Mouse (Mus musculus) G1E (cell line): ENCODE data around the gene Olfr573-ps1. TPM values are rescaled to one million over a fixed set of nuclear protein-coding genes. Genes with fewer than 3 reads are reported as not detected.
A peak's percentile ranks its signal among the peaks of the same experiment; 100 is the strongest.

Experiments
- ATAC-seq: 2 replicates; pipeline ENCODE4 v1.8.0; 2016; ENCODE audit warnings: mild to moderate bottlenecking; ENCODE audit not compliant: insufficient number of reproducible peaks, poor library complexity, low FRiP score, severe bottlenecking; ENCODE audit errors: extremely low read depth
- DNase-seq: peaks from one replicate; pipeline ENCODE4 v3.0.0; 2012; ENCODE audit warnings: low spot score
- H3K27me3 ChIP-seq: 2 replicates; pipeline ENCODE4 v1.6.1; 2012; ENCODE audit warnings: mild to moderate bottlenecking, low read length, inconsistent platforms; ENCODE audit not compliant: insufficient read depth
- H3K36me3 ChIP-seq: replicated peaks from 2 replicates; pipeline ENCODE3; 2012; ENCODE audit warnings: mild to moderate bottlenecking, inconsistent platforms
- H3K4me1 ChIP-seq: 2 replicates; pipeline ENCODE4 v1.6.1; 2012; ENCODE audit warnings: low read depth, low read length, inconsistent platforms, mixed read lengths; ENCODE audit not compliant: insufficient read depth
- H3K4me3 ChIP-seq: 2 replicates; pipeline ENCODE4 v1.5.1; 2012; ENCODE audit warnings: low read depth, mild to moderate bottlenecking, inconsistent platforms, low read length, moderate library complexity, mixed read lengths
- H3K9me3 ChIP-seq: replicated peaks from 2 replicates; pipeline ENCODE4 v1.6.1; 2012; ENCODE audit warnings: inconsistent platforms
- CTCF ChIP-seq: IDR thresholded peaks from 2 replicates; pipeline ENCODE4 v1.5.1; 2012; ENCODE audit warnings: low read depth, low read length, inconsistent platforms, mixed read lengths
- GATA1 ChIP-seq: IDR thresholded peaks from 2 replicates; pipeline ENCODE4 v1.6.1; 2012; ENCODE audit warnings: borderline replicate concordance, low read length, inconsistent platforms, mixed read lengths
- GATA2 ChIP-seq: IDR thresholded peaks from 2 replicates; pipeline ENCODE4 v1.6.1; 2012; ENCODE audit warnings: low read depth, low read length, inconsistent platforms, borderline replicate concordance
- POLR2AphosphoS5 ChIP-seq: IDR thresholded peaks from 2 replicates; pipeline ENCODE4 v1.6.1; 2012; ENCODE audit warnings: low read depth, low read length, inconsistent platforms; ENCODE audit not compliant: insufficient replicate concordance
- TAL1 ChIP-seq: conservative IDR thresholded peaks from 2 replicates; pipeline ENCODE4 v1.6.1; 2012; ENCODE audit warnings: low read depth, low read length, inconsistent platforms, mixed read lengths
- polyA plus RNA-seq: library from polyadenylated mRNA; stranded (reverse); fragments of >175 nt; gene quantifications from 2 replicates; pipeline ENCODE4 v1.2.3, GENCODE M21; 2012
- total RNA-seq, 2 experiments: library from RNA; stranded (forward) in 1 of 2; stranded (reverse) in 1 of 2; fragments of 200-1000 nt in 1 of 2; fragments of >200 nt in 1 of 2; fragmentation: Nextera tagmentation in 1 of 2; gene quantifications; 2 replicates each; pipeline ENCODE4 v1.2.3; 2014 to 2017

Gene Olfr573-ps1
- not detected in 2 replicates for total RNA-seq (2014; fragmentation: Nextera tagmentation)
- total RNA-seq (2017) = not detected in 2 replicates
- polyA plus RNA-seq = not detected in 2 replicates

- TF ChIP-seq GATA1 = no peak
- TF ChIP-seq TAL1 = no peak
- TF ChIP-seq CTCF = no peak
- TF ChIP-seq POLR2AphosphoS5 = no peak
- no peak for TF ChIP-seq GATA2
- no peak for ATAC-seq
- H3K4me1 ChIP-seq = no peaks in the 10 kb centered on the region; the same call in 1 of the 2 replicates
- H3K36me3 ChIP-seq = no peaks in the 10 kb centered on the region
- no peaks in the 10 kb centered on the region for H3K27me3 ChIP-seq
- no peak within 1 kb of the TSS for H3K4me3 ChIP-seq
- H3K9me3 ChIP-seq = no peaks in the 10 kb centered on the region
- DNase-seq = no peak
Measured at GRCm38 (mm10) chr7:102942475-102942874, at the start of gene Olfr573-ps1. Gene Olfr573-ps1, minus strand, starts transcription at chr7:102942575.

- Histone ChIP-seq H3K9me3 (no peaks in the 10 kb centered on the region), H3K4me1 (no peaks in the 10 kb centered on the region), H3K4me3 (no peak within 1 kb of the TSS), H3K36me3 (no peaks in the 10 kb centered on the region), H3K27me3 (no peaks in the 10 kb centered on the region)
- ATAC-seq (no peak), DNase-seq (no peak)
- TF ChIP-seq TAL1 (no peak), GATA2 (no peak), CTCF (no peak), GATA1 (no peak), POLR2AphosphoS5 (no peak)
Measured at GRCm38 (mm10) chr7:102989224-102989623, 46.8 kb upstream of the Olfr573-ps1 start, which contains the start of gene Olfr578. Gene Olfr578, minus strand, starts transcription at chr7:102989324.

DNA sequence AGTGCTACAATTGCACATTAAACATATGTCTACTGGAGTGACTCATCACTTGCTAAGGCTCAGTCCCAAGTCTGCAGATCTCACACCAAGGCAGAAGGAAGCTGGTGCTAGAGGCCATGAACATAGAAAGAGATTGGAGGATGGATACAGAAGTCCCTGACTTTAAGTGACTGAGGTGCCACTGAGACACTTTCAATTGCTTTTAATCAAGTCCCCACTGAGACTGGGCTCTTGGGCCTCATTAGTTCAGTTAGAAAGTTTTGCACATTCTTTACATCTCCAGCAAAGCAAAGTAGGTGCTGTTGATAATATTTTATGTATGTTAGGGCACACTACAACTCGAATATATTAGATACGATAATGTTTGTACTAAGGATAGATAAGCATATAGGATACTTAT, 33.5 kb upstream of the Olfr573-ps1 start, which contains the start of gene Olfr577:
Gene Olfr577 (minus strand): TSS at position 101 of the 400 bp plus-strand sequence.
- Histone ChIP-seq H3K9me3 (no peaks in the 10 kb centered on the region), H3K36me3 (no peaks in the 10 kb centered on the region), H3K27me3 (no peaks in the 10 kb centered on the region), H3K4me3 (no peak within 1 kb of the TSS), H3K4me1 (no peaks in the 10 kb centered on the region)
- TF ChIP-seq TAL1 = no peak
- no peak for TF ChIP-seq CTCF
- TF ChIP-seq POLR2AphosphoS5 = no peak
- no peak for TF ChIP-seq GATA1
- TF ChIP-seq GATA2 = no peak
- DNase-seq (no peak), ATAC-seq (no peak)

DNA sequence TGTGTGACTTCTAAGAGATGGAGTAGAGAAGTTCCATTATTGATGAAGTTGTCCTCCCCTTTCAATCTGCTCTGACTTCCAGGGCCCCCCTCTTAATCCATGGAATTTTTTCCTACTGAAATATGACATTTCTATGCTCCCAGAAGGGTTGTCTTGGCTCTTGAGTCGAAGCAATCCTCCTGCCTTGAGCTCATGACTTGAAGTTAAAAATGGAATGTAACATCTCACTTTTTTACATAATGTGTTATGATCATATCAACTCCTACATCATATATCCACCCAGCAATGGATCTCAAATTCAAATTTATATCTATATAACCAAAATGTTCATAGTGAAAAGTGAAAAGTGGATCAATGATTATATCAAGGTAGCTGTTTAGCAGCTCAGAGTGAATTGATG, 32.0 kb upstream of the Olfr573-ps1 start:
- no peaks in the 10 kb centered on the region for H3K27me3 ChIP-seq
- TF ChIP-seq GATA2 (no peak), POLR2AphosphoS5 (no peak), CTCF (no peak), GATA1 (no peak), TAL1 (no peak)
- no peaks in the 10 kb centered on the region for H3K4me1 ChIP-seq
- H3K36me3 ChIP-seq = no peaks in the 10 kb centered on the region
- H3K4me3 ChIP-seq = no peak overlapping the region
- no peaks in the 10 kb centered on the region for H3K9me3 ChIP-seq
- ATAC-seq (no peak), DNase-seq (no peak)

DNA sequence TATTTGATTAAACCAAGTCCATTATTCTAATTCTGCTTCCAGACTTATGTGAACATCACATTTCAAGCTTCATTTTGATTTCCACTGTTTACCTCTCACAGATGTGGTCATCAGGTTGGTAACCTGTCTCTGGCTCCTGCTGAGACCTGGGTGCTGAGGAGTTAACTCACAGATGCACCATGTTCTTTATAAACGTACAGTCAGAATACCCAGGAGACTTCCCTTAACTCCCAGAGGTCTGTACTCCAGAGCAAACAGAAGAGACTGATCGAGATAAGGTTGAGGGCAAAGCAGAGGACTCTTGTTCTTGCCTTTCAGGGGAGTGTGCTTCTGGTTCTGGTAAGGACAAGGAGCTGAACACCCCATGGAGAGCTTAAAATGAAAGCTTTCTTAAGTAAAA, 20.0 kb upstream of the Olfr573-ps1 start, which contains the start of gene Olfr576:
Gene Olfr576 (plus strand): TSS at position 301 of the 400 bp plus-strand sequence.
- H3K27me3 ChIP-seq = no peaks in the 10 kb centered on the region
- no peak within 1 kb of the TSS for H3K4me3 ChIP-seq
- TF ChIP-seq GATA1 = no peak
- no peak for DNase-seq
- ATAC-seq = no peak
- H3K9me3 ChIP-seq = no peaks in the 10 kb centered on the region
- peaks cover 9% of the 10 kb centered on the region; the same call in 1 of the 2 replicates for H3K4me1 ChIP-seq
- no peaks in the 10 kb centered on the region for H3K36me3 ChIP-seq

DNA sequence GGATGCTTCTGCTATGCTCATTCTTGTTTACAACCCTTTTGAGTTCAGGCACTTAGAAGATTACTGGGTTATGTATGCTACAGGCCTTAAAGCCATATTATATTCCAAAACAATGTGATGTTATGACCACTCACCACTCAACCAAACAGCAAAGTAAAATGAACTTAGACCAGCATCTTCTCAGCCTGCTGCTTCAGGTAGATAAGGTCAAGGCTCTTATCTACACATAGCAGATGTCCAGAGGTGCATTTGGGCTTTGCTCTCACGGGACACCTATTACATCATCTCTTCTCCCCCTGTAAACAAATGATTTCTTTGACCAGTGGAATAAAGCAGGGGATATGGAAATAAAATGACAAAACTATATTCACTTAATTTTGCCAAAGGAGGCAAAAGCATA, 16.2 kb upstream of the Olfr573-ps1 start, which contains the start of gene Olfr575:
Gene Olfr575 (minus strand): TSS at position 183 of the 400 bp plus-strand sequence.
- Histone ChIP-seq H3K27me3 (no peaks in the 10 kb centered on the region), H3K9me3 (no peaks in the 10 kb centered on the region), H3K4me1 (peaks cover 11% of the 10 kb centered on the region; the same call in 1 of the 2 replicates), H3K4me3 (no peak within 1 kb of the TSS), H3K36me3 (no peaks in the 10 kb centered on the region)
- TF ChIP-seq CTCF = no peak
- peak; percentile 91 for TF ChIP-seq TAL1
- no peak for TF ChIP-seq GATA2
- DNase-seq (no peak), ATAC-seq (peak; percentile 76)
